Mouse (Mus musculus): ENCODE measurements at regions not wholly inside any gene's neighbourhood (a gene's known extent, or its start where the extent isn't known, plus 50 kb on each side); places are given as distances from the start of the nearest gene placed in this dataset.
"Not testable (repeated sequence)": the region's sequence is repeated elsewhere in the genome, so short reads cannot be mapped to it uniquely, and the experiment has no call there.

GRCm38 (mm10) chr8:4934551-4934950 is 155.2 kb upstream of the Shcbp1 start:
- Histone ChIP-seq H3K27me3 (replicated peaks; ENCODE audit: control insufficient read depth, insufficient read depth, low read length) (no peaks in the 10 kb centered on the region), H3K4me3 (ENCODE audit: low read depth, low read length) (no peak overlapping the region), H3K36me3 (ENCODE audit: control insufficient read depth, insufficient read depth, low read length) (no peaks in the 10 kb centered on the region), H3K9me3 (ENCODE audit: control insufficient read depth, low read length) (no peaks in the 10 kb centered on the region), H3K4me2 (ENCODE audit: low read depth, low read length) (no peak overlapping the region), H3K4me1 (ENCODE audit: control insufficient read depth, insufficient read depth, low read length) (no peaks in the 10 kb centered on the region), H3K9ac (ENCODE audit: low read depth, low read length) (no peak overlapping the region), H3K27ac (replicated peaks; ENCODE audit: low read depth, low read length) (no peak overlapping the region)
- ATAC-seq (ENCODE audit: low read depth) (no peak), DNase-seq (ENCODE audit: low spot score) (no peak)

- H3K4me2 ChIP-seq (ENCODE audit: low read depth, low read length), result no peak overlapping the region
- no peak overlapping the region for H3K4me3 ChIP-seq (ENCODE audit: low read depth, low read length)
- no peaks in the 10 kb centered on the region for H3K27me3 ChIP-seq (replicated peaks; ENCODE audit: control insufficient read depth, insufficient read depth, low read length)
- no peaks in the 10 kb centered on the region for H3K9me3 ChIP-seq (ENCODE audit: control insufficient read depth, low read length)
- H3K4me1 ChIP-seq (ENCODE audit: control insufficient read depth, insufficient read depth, low read length), result no peaks in the 10 kb centered on the region
- H3K27ac ChIP-seq (replicated peaks; ENCODE audit: low read depth, low read length), result no peak overlapping the region
- no peaks in the 10 kb centered on the region for H3K36me3 ChIP-seq (ENCODE audit: control insufficient read depth, insufficient read depth, low read length)
- 39% methylated on average over 2 of the region's 2 CpGs for WGBS
- H3K9ac ChIP-seq (ENCODE audit: low read depth, low read length), result no peak overlapping the region
- DNase-seq (ENCODE audit: low spot score) (no peak), ATAC-seq (ENCODE audit: low read depth) (no peak)
These were observed 154.7 kb upstream of the Shcbp1 start for GRCm38 (mm10) chr8:4934035-4934434.

GRCm38 (mm10) chr8:4916447-4916846 is 137.1 kb upstream of the Shcbp1 start:
- Histone ChIP-seq H3K36me3 (ENCODE audit: control insufficient read depth, insufficient read depth, low read length) (no peaks in the 10 kb centered on the region), H3K9me3 (ENCODE audit: control insufficient read depth, low read length) (no peaks in the 10 kb centered on the region), H3K4me2 (ENCODE audit: low read depth, low read length) (no peak overlapping the region), H3K4me1 (ENCODE audit: control insufficient read depth, insufficient read depth, low read length) (no peaks in the 10 kb centered on the region), H3K4me3 (ENCODE audit: low read depth, low read length) (no peak overlapping the region), H3K27me3 (replicated peaks; ENCODE audit: control insufficient read depth, insufficient read depth, low read length) (no peaks in the 10 kb centered on the region), H3K27ac (replicated peaks; ENCODE audit: low read depth, low read length) (no peak overlapping the region), H3K9ac (ENCODE audit: low read depth, low read length) (no peak overlapping the region)
- ATAC-seq (ENCODE audit: low read depth), result no peak
- DNase-seq (ENCODE audit: low spot score), result no peak

GRCm38 (mm10) chr8:4895046-4895445 is 115.7 kb upstream of the Shcbp1 start:
- Histone ChIP-seq H3K4me2 (ENCODE audit: low read depth, low read length) (no peak overlapping the region), H3K27ac (replicated peaks; ENCODE audit: low read depth, low read length) (no peak overlapping the region), H3K4me3 (ENCODE audit: low read depth, low read length) (no peak overlapping the region), H3K9me3 (ENCODE audit: control insufficient read depth, low read length) (no peaks in the 10 kb centered on the region), H3K4me1 (ENCODE audit: control insufficient read depth, insufficient read depth, low read length) (no peaks in the 10 kb centered on the region), H3K36me3 (ENCODE audit: control insufficient read depth, insufficient read depth, low read length) (no peaks in the 10 kb centered on the region), H3K27me3 (replicated peaks; ENCODE audit: control insufficient read depth, insufficient read depth, low read length) (no peaks in the 10 kb centered on the region), H3K9ac (ENCODE audit: low read depth, low read length) (no peak overlapping the region)
- no peak for ATAC-seq (ENCODE audit: low read depth)
- WGBS, result 85% methylated on average over 2 of the region's 2 CpGs
- no peak for DNase-seq (ENCODE audit: low spot score)

GRCm38 (mm10) chr8:4868761-4869160 is 89.4 kb upstream of the Shcbp1 start:
- not testable (repeated sequence) for H3K36me3 ChIP-seq (ENCODE audit: control insufficient read depth, insufficient read depth, low read length); H3K27ac ChIP-seq (replicated peaks; ENCODE audit: low read depth, low read length); H3K9me3 ChIP-seq (ENCODE audit: control insufficient read depth, low read length); H3K4me1 ChIP-seq (ENCODE audit: control insufficient read depth, insufficient read depth, low read length); H3K4me2 ChIP-seq (ENCODE audit: low read depth, low read length); H3K9ac ChIP-seq (ENCODE audit: low read depth, low read length); H3K27me3 ChIP-seq (replicated peaks; ENCODE audit: control insufficient read depth, insufficient read depth, low read length); H3K4me3 ChIP-seq (ENCODE audit: low read depth, low read length)
- ATAC-seq (ENCODE audit: low read depth) (peak; percentile 67; the same call in 1 of the 2 replicates), DNase-seq (ENCODE audit: low spot score) (peak; percentile 85)
- WGBS, result 75% methylated on average over 7 of the region's 7 CpGs

GRCm38 (mm10) chr8:4839087-4839486 is 59.7 kb upstream of the Shcbp1 start:
- Histone ChIP-seq H3K36me3 (ENCODE audit: control insufficient read depth, insufficient read depth, low read length) (no peaks in the 10 kb centered on the region), H3K9me3 (ENCODE audit: control insufficient read depth, low read length) (no peaks in the 10 kb centered on the region), H3K27me3 (replicated peaks; ENCODE audit: control insufficient read depth, insufficient read depth, low read length) (no peaks in the 10 kb centered on the region), H3K9ac (ENCODE audit: low read depth, low read length) (no peak overlapping the region), H3K27ac (replicated peaks; ENCODE audit: low read depth, low read length) (no peak overlapping the region), H3K4me1 (ENCODE audit: control insufficient read depth, insufficient read depth, low read length) (no peaks in the 10 kb centered on the region), H3K4me2 (ENCODE audit: low read depth, low read length) (no peak overlapping the region), H3K4me3 (ENCODE audit: low read depth, low read length) (no peak overlapping the region)
- DNase-seq (ENCODE audit: low spot score) (no peak), ATAC-seq (ENCODE audit: low read depth) (no peak)
- 83% methylated on average over 3 of the region's 3 CpGs for whole genome bisulfite sequencing

GRCm38 (mm10) chr8:4838527-4838926 is 59.2 kb upstream of the Shcbp1 start:
- no peaks in the 10 kb centered on the region for H3K9me3 ChIP-seq (ENCODE audit: control insufficient read depth, low read length)
- no peak for DNase-seq (ENCODE audit: low spot score)
- no peak overlapping the region for H3K4me2 ChIP-seq (ENCODE audit: low read depth, low read length)
- no peaks in the 10 kb centered on the region for H3K27me3 ChIP-seq (replicated peaks; ENCODE audit: control insufficient read depth, insufficient read depth, low read length)
- H3K36me3 ChIP-seq (ENCODE audit: control insufficient read depth, insufficient read depth, low read length), result no peaks in the 10 kb centered on the region
- no peak overlapping the region for H3K27ac ChIP-seq (replicated peaks; ENCODE audit: low read depth, low read length)
- H3K9ac ChIP-seq (ENCODE audit: low read depth, low read length), result no peak overlapping the region
- no peak for ATAC-seq (ENCODE audit: low read depth)
- no peaks in the 10 kb centered on the region for H3K4me1 ChIP-seq (ENCODE audit: control insufficient read depth, insufficient read depth, low read length)
- H3K4me3 ChIP-seq (ENCODE audit: low read depth, low read length), result no peak overlapping the region

- H3K27ac ChIP-seq (replicated peaks; ENCODE audit: low read depth, low read length), result no peak overlapping the region
- no peaks in the 10 kb centered on the region for H3K9me3 ChIP-seq (ENCODE audit: control insufficient read depth, low read length)
- ATAC-seq (ENCODE audit: low read depth) (no peak), DNase-seq (ENCODE audit: low spot score) (no peak)
- H3K27me3 ChIP-seq (replicated peaks; ENCODE audit: control insufficient read depth, insufficient read depth, low read length), result no peaks in the 10 kb centered on the region
- no peak overlapping the region for H3K9ac ChIP-seq (ENCODE audit: low read depth, low read length)
- no peak overlapping the region for H3K4me3 ChIP-seq (ENCODE audit: low read depth, low read length)
- no peak overlapping the region for H3K4me2 ChIP-seq (ENCODE audit: low read depth, low read length)
- no peaks in the 10 kb centered on the region for H3K4me1 ChIP-seq (ENCODE audit: control insufficient read depth, insufficient read depth, low read length)
- no peaks in the 10 kb centered on the region for H3K36me3 ChIP-seq (ENCODE audit: control insufficient read depth, insufficient read depth, low read length)
- WGBS, result 68% methylated on average over 2 of the region's 2 CpGs
These were observed 58.4 kb upstream of the Shcbp1 start for GRCm38 (mm10) chr8:4837719-4838118.

- Histone ChIP-seq H3K9ac (ENCODE audit: low read depth, low read length) (no peak overlapping the region), H3K36me3 (ENCODE audit: control insufficient read depth, insufficient read depth, low read length) (no peaks in the 10 kb centered on the region), H3K4me1 (ENCODE audit: control insufficient read depth, insufficient read depth, low read length) (no peaks in the 10 kb centered on the region), H3K9me3 (ENCODE audit: control insufficient read depth, low read length) (no peaks in the 10 kb centered on the region), H3K4me3 (ENCODE audit: low read depth, low read length) (no peak overlapping the region), H3K27me3 (replicated peaks; ENCODE audit: control insufficient read depth, insufficient read depth, low read length) (no peaks in the 10 kb centered on the region), H3K27ac (replicated peaks; ENCODE audit: low read depth, low read length) (no peak overlapping the region), H3K4me2 (ENCODE audit: low read depth, low read length) (no peak overlapping the region)
- no peak for DNase-seq (ENCODE audit: low spot score)
- 74% methylated on average over 2 of the region's 2 CpGs for WGBS
- no peak for ATAC-seq (ENCODE audit: low read depth)
These were observed 57.3 kb upstream of the Shcbp1 start for GRCm38 (mm10) chr8:4836651-4837050.
